Mouse (Mus musculus) mature B cell (primary cell): Measurements from ENCODE around the gene Tmem86a.

Experiments
- in situ Hi-C: fragments of 300-500 bp; cut with MboI; formaldehyde crosslinking; loops from 2 replicates; pipeline ENCODE4 v1.14.3; 2019

Gene Tmem86a

GRCm38 (mm10) chr7:47073536-47074521 lies 23.4 kb downstream of the Tmem86a start:
- in situ Hi-C loops: no loop called here

GRCm38 (mm10) chr7:47076193-47076592 lies 25.8 kb downstream of the Tmem86a start:
- in situ Hi-C loops: no loop called here

GRCm38 (mm10) chr7:47076729-47077128 lies 26.3 kb downstream of the Tmem86a start:
- in situ Hi-C loops: no loop called here

GRCm38 (mm10) chr7:47077451-47077850 lies 27.1 kb downstream of the Tmem86a start:
- in situ Hi-C loops: no loop called here

- in situ Hi-C loops: loop anchor here (5.0 to 10.0 kb wide), 2 partner anchors 59 to 116 kb away; no protein-coding TSS in a partner anchor
These were observed 30.5 kb downstream of the Tmem86a start for GRCm38 (mm10) chr7:47080868-47081267.

- in situ Hi-C loops: loop anchor here (5.0 to 10.0 kb wide), 2 partner anchors 59 to 116 kb away; no protein-coding TSS in a partner anchor
These were observed 30.9 kb downstream of the Tmem86a start for GRCm38 (mm10) chr7:47081277-47081676.

- in situ Hi-C loops: loop anchor here (10.0 kb wide), 1 partner anchor 120 kb away; no protein-coding TSS in a partner anchor
These were observed 34.7 kb downstream of the Tmem86a start for GRCm38 (mm10) chr7:47085075-47085474.

- in situ Hi-C loops: no loop called here
These were observed 43.5 kb downstream of the Tmem86a start for GRCm38 (mm10) chr7:47093935-47094334.

- in situ Hi-C loops: no loop called here
These were observed 44.6 kb downstream of the Tmem86a start for GRCm38 (mm10) chr7:47094969-47095368.

- in situ Hi-C loops: no loop called here
These were observed 47.6 kb downstream of the Tmem86a start for GRCm38 (mm10) chr7:47098044-47098443.

- in situ Hi-C loops: no loop called here
These were observed 48.9 kb downstream of the Tmem86a start for GRCm38 (mm10) chr7:47099306-47099705.

GRCm38 (mm10) chr7:47100615-47101014 lies 50.2 kb downstream of the Tmem86a start:
- in situ Hi-C loops: no loop called here

- in situ Hi-C loops: no loop called here
These were observed 52.6 kb downstream of the Tmem86a start for GRCm38 (mm10) chr7:47102970-47103369.

GRCm38 (mm10) chr7:47103671-47104414 lies 53.4 kb downstream of the Tmem86a start:
- in situ Hi-C loops: no loop called here
